Mouse (Mus musculus) heart, adult 2 months (tissue): ENCODE results near the gene Itga8. TPM values are rescaled to one million over a fixed set of nuclear protein-coding genes. Genes with fewer than 3 reads are reported as not detected.
A peak's percentile ranks its signal among the peaks of the same experiment; 100 is the strongest.

ENCODE experiments used
- DNase-seq, 2 experiments: peaks; one replicate each; pipeline ENCODE4 v3.0.0; 2021
- H3K27ac ChIP-seq: fragments of 200-600 bp; 2 replicates; pipeline ENCODE4 v1.8.1; 2022
- H3K27me3 ChIP-seq: fragments of 200-500 bp; 2 replicates; pipeline ENCODE4 v1.6.1; 2012; ENCODE audit warnings: mild to moderate bottlenecking, low read length, inconsistent platforms, mixed read lengths; ENCODE audit not compliant: control insufficient read depth, insufficient read depth
- H3K36me3 ChIP-seq: fragments of 200-500 bp; 2 replicates; pipeline ENCODE4 v1.6.1; 2012; ENCODE audit warnings: low read length, inconsistent platforms; ENCODE audit not compliant: control insufficient read depth, insufficient read depth
- H3K4me1 ChIP-seq: fragments of 200-500 bp; 2 replicates; pipeline ENCODE4 v1.6.1; 2011; ENCODE audit warnings: low read length; ENCODE audit not compliant: control insufficient read depth, insufficient read depth
- H3K4me3 ChIP-seq: fragments of 200-600 bp; 2 replicates; pipeline ENCODE4 v1.8.1; 2022
- H3K79me2 ChIP-seq: fragments of 200-500 bp; replicated peaks from 2 replicates; pipeline ENCODE4 v1.6.1; 2012; ENCODE audit warnings: mild to moderate bottlenecking, inconsistent platforms, low read length, moderate library complexity, mixed read lengths; ENCODE audit not compliant: control insufficient read depth, insufficient read depth
- H3K9ac ChIP-seq: fragments of 200-500 bp; 2 replicates; pipeline ENCODE4 v1.6.1; 2012; ENCODE audit warnings: low read depth, mild to moderate bottlenecking, control low read depth, inconsistent platforms, low read length, mixed read lengths
- CTCF ChIP-seq: fragments of 200-600 bp; IDR thresholded peaks from 2 replicates; pipeline ENCODE4 v1.8.1; 2022; ENCODE audit warnings: antibody characterized with exemption, mild to moderate bottlenecking, moderate library complexity
- EP300 ChIP-seq: fragments of 200-500 bp; IDR thresholded peaks from 2 replicates; pipeline ENCODE4 v1.6.1; 2011; ENCODE audit warnings: low read depth, low read length, control low read depth; ENCODE audit not compliant: insufficient read depth
- POLR2A ChIP-seq: fragments of 200-500 bp; IDR thresholded peaks from 2 replicates; pipeline ENCODE4 v1.6.1; 2011; ENCODE audit warnings: mild to moderate bottlenecking, low read depth, low read length, control low read depth; ENCODE audit not compliant: insufficient read depth
- WGBS: fragments of 180-500 bp; shearing (Covaris S2); methylation state at CpG from one replicate; pipeline ENCODE4 v1.1.7; 2018; 5-methylcytosine and 5-hydroxymethylcytosine counted together
- intact Hi-C: fragments of 180-260 bp; cut with DNase I; formaldehyde crosslinking; loops from one replicate; pipeline ENCODE4 v1.15.1; 2025
- polyA plus RNA-seq: library from polyadenylated mRNA; depleted of rRNA; stranded (reverse); fragments of >200 nt; gene quantifications from 2 replicates; pipeline ENCODE4 v1.2.3, GENCODE M21; 2012
- total RNA-seq, 2 experiments: library from RNA; stranded (reverse); gene quantifications; 2 replicates each; pipeline ENCODE4 v1.2.3; 2021

Itga8 gene
- total and polyA plus RNA-seq, 3 experiments, result 5.3 to 7.4 (median 6.3) TPM

- intact Hi-C loops, result no loop called here
- H3K27me3 ChIP-seq, result no peaks in the 10 kb centered on the region
- no peak overlapping the region for H3K9ac ChIP-seq
- TF ChIP-seq CTCF, result no peak
- TF ChIP-seq EP300, result no peak
- TF ChIP-seq POLR2A, result no peak
- peak overlapping the region; percentile 26 for H3K27ac ChIP-seq
- peak in 1 of 2 experiments; percentile 23 for DNase-seq
- no peaks in the 10 kb centered on the region for H3K79me2 ChIP-seq
- WGBS, result 81% methylated on average over 4 of the region's 4 CpGs
- H3K4me3 ChIP-seq, result no peak overlapping the region
- no peaks in the 10 kb centered on the region for H3K36me3 ChIP-seq
- H3K4me1 ChIP-seq, result peaks cover 2% of the 10 kb centered on the region
Observed at GRCm38 (mm10) chr2:12318036-12318435, 16.3 kb upstream of the Itga8 start.

DNA sequence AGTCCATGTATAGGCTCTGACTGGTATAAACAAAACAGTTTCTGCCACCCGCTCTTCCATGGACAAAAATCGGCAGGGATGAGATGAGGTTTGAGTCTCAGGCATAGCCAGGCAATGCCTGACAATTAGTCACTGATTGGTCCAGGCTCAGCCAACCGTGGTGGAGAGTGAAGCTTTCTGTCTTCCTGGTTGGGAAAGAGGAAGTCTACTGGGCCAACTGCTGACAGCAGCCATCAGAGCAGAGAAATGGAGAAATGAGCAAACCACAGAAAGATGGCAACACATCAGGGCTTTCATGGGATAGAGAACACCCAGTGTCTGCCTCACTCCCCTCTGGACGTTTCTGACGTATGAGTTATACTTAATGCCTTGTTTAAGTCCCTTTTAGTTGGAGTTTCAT, 15.6 kb upstream of the Itga8 start:
- WGBS, result 64% methylated on average over 5 of the region's 5 CpGs
- no peak for TF ChIP-seq EP300
- no peak for TF ChIP-seq POLR2A
- TF ChIP-seq CTCF, result no peak
- Histone ChIP-seq H3K27me3 (no peaks in the 10 kb centered on the region), H3K27ac (peak overlapping the region; percentile 26), H3K79me2 (no peaks in the 10 kb centered on the region), H3K36me3 (no peaks in the 10 kb centered on the region), H3K4me1 (peaks cover 2% of the 10 kb centered on the region), H3K9ac (no peak overlapping the region), H3K4me3 (no peak overlapping the region)
- intact Hi-C loops, result no loop called here
- peak; percentile 48 to 67 for DNase-seq

DNA sequence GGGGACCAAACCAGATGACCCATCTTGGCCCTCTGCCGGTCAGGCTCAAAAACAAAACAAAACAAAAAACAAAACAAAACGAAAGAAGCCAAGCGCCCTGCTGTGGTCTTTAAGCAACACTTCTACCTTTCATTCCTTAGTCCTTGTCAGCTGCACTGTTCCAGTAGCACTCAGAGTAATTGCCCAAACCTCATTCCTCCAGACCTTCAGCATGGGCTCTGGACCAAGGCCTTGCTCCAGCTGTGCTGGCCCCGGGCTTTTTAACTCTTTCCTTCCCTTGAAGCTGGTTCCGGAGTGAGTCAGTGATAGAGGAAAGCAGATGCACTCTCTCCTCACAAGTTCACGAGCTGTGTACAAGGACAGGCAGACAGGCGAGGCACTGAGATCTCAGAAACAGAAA, 14.6 kb upstream of the Itga8 start:
- DNase-seq, result peak; percentile 58 to 70
- H3K36me3 ChIP-seq, result no peaks in the 10 kb centered on the region
- H3K27ac ChIP-seq, result no peak overlapping the region
- no peaks in the 10 kb centered on the region for H3K27me3 ChIP-seq
- intact Hi-C loops, result no loop called here
- peaks cover 2% of the 10 kb centered on the region for H3K4me1 ChIP-seq
- no peak overlapping the region for H3K4me3 ChIP-seq
- H3K9ac ChIP-seq, result no peak overlapping the region
- WGBS, result 34% methylated on average over 7 of the region's 7 CpGs
- TF ChIP-seq CTCF (no peak), EP300 (no peak), POLR2A (no peak)
- no peaks in the 10 kb centered on the region for H3K79me2 ChIP-seq

GRCm38 (mm10) chr2:12314028-12314427, 12.3 kb upstream of the Itga8 start:
- Histone ChIP-seq H3K4me1 (no peaks in the 10 kb centered on the region; the same call in 1 of the 2 replicates), H3K27me3 (no peaks in the 10 kb centered on the region), H3K4me3 (no peak overlapping the region), H3K36me3 (no peaks in the 10 kb centered on the region), H3K27ac (no peak overlapping the region), H3K79me2 (no peaks in the 10 kb centered on the region), H3K9ac (no peak overlapping the region)
- no peak for DNase-seq
- no peak for TF ChIP-seq EP300
- intact Hi-C loops, result no loop called here
- WGBS, result 68% methylated on average over 6 of the region's 6 CpGs

DNA sequence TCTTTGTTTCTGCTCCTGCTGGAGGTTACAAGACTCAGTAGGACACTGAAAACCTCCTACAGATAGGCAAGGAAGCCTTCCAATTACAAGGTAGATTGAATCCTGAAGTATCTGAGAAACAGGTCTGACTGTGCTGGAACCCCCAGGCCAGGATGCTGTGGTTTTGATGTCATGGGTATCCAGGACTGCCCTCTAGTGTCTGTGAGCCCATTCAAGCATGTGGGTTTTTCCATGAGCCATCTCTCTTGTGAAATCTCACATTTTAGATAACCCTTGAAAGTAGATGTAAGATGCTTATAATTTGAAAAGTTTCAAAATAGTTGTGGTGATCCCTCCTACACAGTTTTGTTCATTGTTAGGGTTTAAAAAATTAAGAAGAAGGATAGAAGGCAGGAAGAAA, 6.7 kb upstream of the Itga8 start:
- no peaks in the 10 kb centered on the region for H3K27me3 ChIP-seq
- DNase-seq, result no peak
- intact Hi-C loops, result no loop called here

GRCm38 (mm10) chr2:12307311-12307710, 5.6 kb upstream of the Itga8 start:
- no peaks in the 10 kb centered on the region for H3K27me3 ChIP-seq
- no peaks in the 10 kb centered on the region for H3K4me1 ChIP-seq
- H3K4me3 ChIP-seq, result no peak overlapping the region
- no peaks in the 10 kb centered on the region for H3K36me3 ChIP-seq
- TF ChIP-seq EP300 (no peak), POLR2A (no peak), CTCF (no peak)
- intact Hi-C loops, result no loop called here
- DNase-seq, result peak in 1 of 2 experiments; percentile 27
- no peak overlapping the region for H3K9ac ChIP-seq
- no peaks in the 10 kb centered on the region for H3K79me2 ChIP-seq
- H3K27ac ChIP-seq, result no peak overlapping the region

More for the DNA sequence above, 6.7 kb upstream of the Itga8 start:
- Histone ChIP-seq H3K4me1 (no peaks in the 10 kb centered on the region), H3K36me3 (no peaks in the 10 kb centered on the region), H3K79me2 (no peaks in the 10 kb centered on the region), H3K27ac (no peak overlapping the region), H3K9ac (no peak overlapping the region), H3K4me3 (no peak overlapping the region)
- peak; percentile 39 for TF ChIP-seq CTCF
- TF ChIP-seq POLR2A, result no peak
